Mouse (Mus musculus) adipocyte (in vitro differentiated cells): ENCODE results near the gene Mlf2.

Source experiments
- DNase-seq: peaks from one replicate; pipeline ENCODE4 v3.0.0-alpha.2; 2016; ENCODE audit warnings: low spot score

The Mlf2 gene

GRCm38 (mm10) chr6:124934670-124935069 lies 3.5 kb downstream of the Mlf2 start:
- DNase-seq, result no peak

GRCm38 (mm10) chr6:124936681-124937080 lies 5.5 kb downstream of the Mlf2 start:
- DNase-seq, result peak; percentile 75

GRCm38 (mm10) chr6:124937493-124937892 lies 6.3 kb downstream of the Mlf2 start:
- DNase-seq, result no peak

GRCm38 (mm10) chr6:124938554-124938953 lies 7.4 kb downstream of the Mlf2 start:
- no peak for DNase-seq

- DNase-seq, result no peak
Observed at GRCm38 (mm10) chr6:124941679-124942078, 10.5 kb downstream of the Mlf2 start.

- DNase-seq, result no peak
Observed at GRCm38 (mm10) chr6:124943526-124943925, 12.3 kb downstream of the Mlf2 start.

GRCm38 (mm10) chr6:124953991-124954715 lies 23.0 kb downstream of the Mlf2 start:
- DNase-seq, result no peak

GRCm38 (mm10) chr6:124955212-124955611 lies 24.0 kb downstream of the Mlf2 start:
- DNase-seq, result no peak

GRCm38 (mm10) chr6:124958127-124958526 lies 26.9 kb downstream of the Mlf2 start:
- no peak for DNase-seq

- no peak for DNase-seq
Observed at GRCm38 (mm10) chr6:124959960-124960359, 28.8 kb downstream of the Mlf2 start.

- no peak for DNase-seq
Observed at GRCm38 (mm10) chr6:124961021-124961420, 29.8 kb downstream of the Mlf2 start.

GRCm38 (mm10) chr6:124964638-124965037 lies 33.5 kb downstream of the Mlf2 start:
- DNase-seq, result no peak

- DNase-seq, result peak; percentile 96
Observed at GRCm38 (mm10) chr6:124965088-124965719, 34.0 kb downstream of the Mlf2 start, which contains the start of gene Cops7a. TSS of gene Cops7a (minus strand) at chr6:124965538.

GRCm38 (mm10) chr6:124965747-124966146 lies 34.6 kb downstream of the Mlf2 start:
- DNase-seq, result no peak

GRCm38 (mm10) chr6:124966466-124967118 lies 35.4 kb downstream of the Mlf2 start:
- DNase-seq, result peak; percentile 56

GRCm38 (mm10) chr6:124967766-124968165 lies 36.6 kb downstream of the Mlf2 start:
- DNase-seq, result peak; percentile 73
